Mouse (Mus musculus): ENCODE measurements around the gene Rasa3.

Rasa3 gene

DNA sequence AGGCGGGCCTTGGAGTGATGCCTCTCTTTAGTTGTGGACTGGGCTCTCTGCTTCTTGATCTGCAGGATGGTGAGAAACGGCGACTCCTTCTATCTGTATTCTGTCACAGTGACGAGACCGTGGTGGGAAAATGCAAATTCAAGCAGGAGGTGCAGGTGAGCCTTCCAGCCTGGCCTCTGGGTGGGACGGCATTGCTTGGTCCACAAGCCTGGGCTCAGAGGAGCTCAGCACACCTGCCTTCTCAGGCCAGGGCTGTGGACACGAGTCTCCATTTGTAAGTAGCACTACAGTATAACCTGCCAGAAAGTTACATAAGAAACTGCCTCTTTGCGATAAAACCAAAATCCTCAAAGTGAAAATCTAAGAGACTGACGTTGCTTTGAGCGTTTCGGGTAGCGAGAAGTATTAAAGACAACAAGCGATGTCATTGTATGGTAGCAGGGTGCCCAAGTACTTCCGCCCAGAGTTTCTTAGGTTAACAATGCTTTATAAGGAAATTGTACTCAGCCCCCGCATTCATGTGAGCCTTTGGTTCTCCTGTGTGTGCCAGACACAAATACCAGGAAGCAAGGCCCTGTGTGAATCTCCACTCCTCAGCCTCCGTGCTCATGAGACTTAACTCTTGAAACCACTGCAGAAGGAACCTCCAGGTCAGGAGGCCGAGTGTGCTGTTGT lies 60.4 kb downstream of the Rasa3 start:
- DNase-seq: no peak

DNA sequence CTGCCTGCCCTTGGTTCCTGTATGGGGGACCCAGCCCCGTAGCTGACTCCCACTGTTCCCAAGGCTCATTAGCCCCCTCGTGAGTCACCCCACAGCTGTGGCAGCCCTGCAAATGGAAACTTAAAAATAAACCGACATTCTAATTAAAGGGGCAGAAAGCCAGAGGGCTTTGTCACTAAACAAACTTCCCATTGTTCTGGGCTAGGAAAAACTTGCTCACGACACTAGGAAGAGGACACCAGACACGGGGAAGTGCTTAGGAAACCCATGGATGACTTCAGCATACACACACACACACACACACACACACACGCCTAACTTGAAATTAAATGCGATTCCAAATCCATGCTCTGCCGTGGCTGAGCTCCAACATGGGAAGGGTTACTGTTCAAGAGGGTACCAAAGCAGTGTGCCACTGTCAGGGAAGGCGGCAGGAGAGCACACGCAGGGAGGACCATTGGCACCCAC lies 62.4 kb downstream of the Rasa3 start:
- peak in 1 of 2 experiments; percentile 48 for DNase-seq

DNA sequence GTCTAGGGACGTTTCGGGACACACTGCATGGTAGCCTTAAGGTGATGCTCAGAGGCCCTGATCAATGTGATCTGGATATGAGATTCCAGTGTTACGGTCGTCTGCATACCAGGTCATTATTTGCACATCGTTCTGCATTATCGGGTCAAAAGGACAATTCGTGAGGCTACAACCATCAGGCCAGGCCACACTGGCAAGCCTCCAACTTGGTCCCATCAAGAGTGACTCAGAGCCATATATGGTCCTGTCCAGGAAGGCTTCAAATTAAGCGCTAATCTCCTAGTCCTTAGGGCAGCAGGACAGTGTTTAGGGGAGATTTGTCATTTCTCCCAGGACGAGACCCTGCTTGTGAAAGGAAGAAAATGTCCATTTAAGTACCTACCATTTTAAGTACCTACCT lies 63.3 kb downstream of the Rasa3 start:
- peak in 1 of 2 experiments; percentile 74 for DNase-seq

DNA sequence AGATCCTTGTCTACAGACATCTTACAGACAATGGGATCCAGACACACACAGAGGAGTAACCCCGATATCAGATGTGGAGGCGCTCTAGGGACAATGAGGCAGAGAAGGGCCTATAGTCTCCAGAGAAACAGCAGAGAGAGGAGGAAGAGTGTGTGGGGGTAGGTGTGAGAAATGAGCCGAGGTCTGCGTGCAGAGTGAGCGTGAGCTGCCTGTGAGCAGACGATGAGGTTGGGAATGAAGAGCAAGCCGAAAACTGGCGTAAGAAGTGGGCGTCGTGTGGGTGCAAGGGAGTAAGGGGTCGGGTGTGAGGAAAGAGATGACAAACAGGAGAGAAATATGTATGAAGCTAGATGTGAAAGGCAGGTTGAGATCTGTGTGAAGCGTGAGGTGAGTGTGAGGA lies 65.7 kb downstream of the Rasa3 start:
- DNase-seq: no peak

DNA sequence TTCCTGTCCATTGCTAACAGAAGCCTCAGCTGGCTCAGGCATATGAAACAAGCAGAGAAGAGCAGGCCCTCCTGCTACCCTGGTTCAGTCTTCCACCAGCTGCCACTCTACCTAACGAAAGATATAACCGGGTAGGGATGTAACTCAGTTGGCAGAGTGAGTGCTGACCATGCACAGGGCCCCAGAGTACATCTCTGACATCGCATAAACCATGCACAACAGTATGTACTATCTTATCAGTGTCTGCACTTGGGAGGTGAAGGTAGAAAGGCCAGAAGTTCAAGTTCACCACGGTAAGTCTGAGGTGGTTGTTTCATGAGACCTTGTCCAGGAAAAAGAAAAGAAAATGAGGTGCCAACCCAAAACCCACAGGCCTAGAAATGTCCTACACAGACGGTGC lies 67.4 kb downstream of the Rasa3 start:
- DNase-seq: no peak

DNA sequence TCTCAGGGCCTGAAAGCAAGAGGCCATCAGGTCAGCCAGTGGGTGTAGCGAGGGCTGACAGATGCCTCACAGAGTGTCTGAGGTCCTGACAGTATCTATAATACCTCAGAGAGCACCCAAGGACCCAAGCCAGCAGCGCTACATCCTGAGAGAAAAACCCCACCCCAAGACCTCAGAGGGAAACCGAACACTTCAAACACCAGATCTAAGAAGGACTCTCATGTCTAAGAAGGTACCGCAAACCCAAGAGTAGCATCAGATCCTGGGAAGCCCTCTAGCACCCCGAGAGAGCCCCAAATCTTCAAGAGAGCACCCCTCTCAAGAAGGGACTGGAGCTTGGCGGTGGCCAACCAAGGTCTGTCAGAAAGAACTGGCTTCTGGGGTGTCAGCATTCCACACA lies 68.5 kb downstream of the Rasa3 start:
- no peak for DNase-seq

DNA sequence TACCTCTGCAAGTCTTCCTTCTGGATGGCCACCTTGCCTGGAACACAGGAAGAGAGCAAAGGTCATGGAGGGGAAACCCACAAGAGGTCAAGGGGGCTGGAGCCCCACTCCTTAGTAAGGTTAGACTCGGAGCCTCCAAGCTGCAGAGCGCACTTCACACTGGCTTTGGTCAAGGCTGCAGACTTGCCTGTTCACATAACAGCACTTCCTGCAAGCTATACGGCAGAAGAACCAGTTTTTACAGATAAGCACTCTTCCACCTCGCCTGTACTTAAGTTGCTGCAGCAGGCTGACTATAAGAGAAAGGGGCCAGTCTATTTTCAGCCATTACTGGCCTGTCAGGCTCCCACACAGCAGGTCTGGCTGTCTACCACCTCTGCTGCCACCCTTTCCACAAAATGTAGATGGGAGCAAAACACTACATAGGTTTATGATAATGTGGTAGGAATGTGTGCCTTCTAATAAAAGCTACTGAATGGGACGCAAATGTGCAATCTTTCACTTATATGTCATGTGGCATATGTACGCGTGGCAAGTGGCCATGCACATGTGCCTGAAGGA lies 71.4 kb downstream of the Rasa3 start:
- DNase-seq: no peak

DNA sequence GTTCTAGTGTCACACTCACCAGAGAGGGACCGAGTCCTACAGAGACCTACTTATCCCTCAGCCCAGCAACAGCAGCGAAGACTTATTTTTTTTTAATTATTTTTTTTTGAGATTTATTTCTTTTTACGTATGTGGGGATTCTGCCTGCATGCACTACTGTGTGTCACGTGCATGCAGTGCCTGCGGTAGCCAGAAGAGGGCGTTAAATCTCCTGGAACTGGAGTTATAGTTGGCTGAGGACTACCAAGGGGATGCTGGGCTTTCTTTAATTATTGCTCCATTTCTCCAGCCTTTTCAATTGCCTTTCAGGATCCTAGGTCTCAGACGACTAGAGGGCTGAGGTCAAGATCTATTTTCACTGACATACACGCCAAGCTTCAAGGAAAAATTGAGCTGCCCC lies 74.8 kb downstream of the Rasa3 start:
- peak; percentile 59 to 77 for DNase-seq

DNA sequence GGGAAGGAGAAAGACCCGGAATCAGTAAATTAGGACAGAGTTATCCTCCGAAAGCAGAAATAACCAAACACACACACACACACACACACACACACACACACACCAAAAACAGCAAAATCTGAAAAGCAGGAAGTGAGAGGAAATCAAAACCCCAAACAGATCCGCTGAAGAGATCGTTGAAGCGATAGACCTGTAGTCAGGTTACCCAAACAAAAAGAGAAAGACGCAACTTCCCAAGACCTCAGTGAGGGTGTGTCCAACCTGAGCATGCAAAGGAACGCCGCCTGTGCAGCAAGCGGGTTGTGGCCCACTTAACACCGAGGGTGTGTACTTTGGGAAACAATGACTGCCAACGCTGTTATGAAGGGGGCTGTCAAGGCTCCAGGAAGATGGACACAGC lies 76.2 kb downstream of the Rasa3 start:
- DNase-seq: no peak

DNA sequence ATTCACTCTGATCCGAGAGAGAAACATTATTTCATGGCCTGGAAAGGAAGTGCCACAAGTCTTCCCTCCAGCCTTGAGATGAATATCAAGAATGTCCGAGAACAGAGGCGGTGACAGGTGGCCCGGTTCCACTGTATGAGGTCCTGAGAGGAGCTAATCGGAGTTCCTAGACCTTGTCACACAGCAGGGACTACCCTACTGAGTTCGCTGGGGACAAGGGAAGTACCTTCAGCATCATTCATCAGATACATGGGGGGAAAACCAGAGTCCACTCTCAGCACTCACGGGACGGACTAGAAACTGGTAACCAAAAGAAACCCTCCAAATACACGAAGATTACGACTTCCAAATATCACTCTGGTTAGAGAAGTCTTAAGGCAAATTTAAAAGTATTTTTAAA lies 76.7 kb downstream of the Rasa3 start:
- DNase-seq: no peak

DNA sequence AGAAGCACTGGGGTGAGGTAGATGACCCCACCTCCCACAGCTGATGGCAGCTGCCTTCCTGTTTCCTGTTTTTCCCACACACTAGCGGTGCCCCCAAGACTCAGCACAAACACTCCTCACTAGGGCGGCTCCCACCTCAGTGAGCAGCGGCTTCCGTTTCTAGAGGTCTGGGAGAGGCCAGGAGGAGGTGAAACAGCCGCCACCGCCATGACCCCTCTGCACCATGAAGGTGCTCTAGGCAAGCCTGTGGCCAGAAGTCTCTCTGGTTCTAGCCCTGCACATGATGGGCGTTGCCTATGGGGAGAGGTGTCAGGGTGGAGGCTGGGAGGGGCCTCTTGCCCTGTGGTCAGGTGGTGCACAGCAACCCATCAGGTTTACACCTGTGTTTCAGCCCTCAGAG lies 77.2 kb downstream of the Rasa3 start:
- no peak for DNase-seq

DNA sequence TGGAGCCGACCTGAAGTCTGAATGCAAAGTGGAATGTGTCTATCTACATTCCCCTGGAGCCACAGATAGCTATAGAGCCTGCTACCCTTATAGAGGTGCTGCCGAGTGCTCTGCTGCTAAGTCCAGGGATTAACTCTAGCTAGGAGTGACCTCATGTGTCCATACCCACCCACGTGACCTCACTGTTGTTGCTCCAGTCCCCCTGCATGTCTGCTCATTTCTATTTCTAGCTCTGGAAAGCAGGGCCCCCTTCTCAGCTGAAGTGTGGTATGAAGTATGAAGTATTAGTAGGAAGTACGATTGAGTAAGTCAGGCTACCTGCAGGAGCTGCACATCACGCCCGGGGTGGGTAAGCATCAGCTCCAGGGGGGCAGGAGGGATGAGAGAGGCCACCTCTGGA lies 79.6 kb downstream of the Rasa3 start:
- no peak for DNase-seq

DNA sequence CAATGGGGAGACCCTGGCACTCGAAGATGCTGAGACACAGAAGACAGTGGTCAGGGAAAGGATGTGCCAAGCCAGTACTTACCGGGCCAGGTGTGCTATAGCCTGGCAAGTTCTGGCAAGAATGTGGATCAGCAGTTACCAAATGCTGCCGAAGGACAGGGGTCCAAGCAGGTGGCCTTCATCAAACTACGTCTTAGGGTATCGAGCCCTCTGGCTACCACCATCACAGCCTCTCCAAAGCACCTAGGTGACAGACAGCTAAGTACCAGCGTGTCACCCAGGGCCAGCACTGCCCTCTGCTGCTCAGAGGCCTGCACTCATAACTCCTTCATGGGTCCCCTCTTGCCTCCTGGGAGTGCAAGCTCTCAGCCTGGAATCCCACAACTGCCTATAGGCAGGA lies 81.5 kb downstream of the Rasa3 start:
- DNase-seq: peak; percentile 55 to 57

DNA sequence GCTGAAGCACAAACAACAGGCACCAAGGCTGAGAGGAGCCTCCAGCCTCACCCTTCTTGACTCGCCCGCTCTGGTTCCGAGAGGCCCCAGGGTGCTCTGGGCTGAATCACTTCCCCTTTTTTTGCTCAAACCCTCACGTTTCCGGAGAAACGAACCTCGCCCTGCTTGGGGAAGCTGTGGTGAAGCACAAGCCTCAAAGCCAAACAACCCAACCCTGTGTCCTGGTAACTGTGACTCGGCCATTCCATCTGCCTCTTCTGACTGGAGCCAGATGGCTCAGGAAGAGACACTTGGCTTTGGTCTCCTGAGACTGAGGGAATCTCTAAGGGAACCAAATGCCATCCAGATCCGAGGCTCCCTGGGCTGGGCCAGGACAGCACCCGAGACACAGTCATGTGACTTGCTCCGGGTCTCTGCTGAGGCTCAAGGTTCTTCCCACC lies 82.5 kb downstream of the Rasa3 start:
- peak; percentile 86 to 88 for DNase-seq

DNA sequence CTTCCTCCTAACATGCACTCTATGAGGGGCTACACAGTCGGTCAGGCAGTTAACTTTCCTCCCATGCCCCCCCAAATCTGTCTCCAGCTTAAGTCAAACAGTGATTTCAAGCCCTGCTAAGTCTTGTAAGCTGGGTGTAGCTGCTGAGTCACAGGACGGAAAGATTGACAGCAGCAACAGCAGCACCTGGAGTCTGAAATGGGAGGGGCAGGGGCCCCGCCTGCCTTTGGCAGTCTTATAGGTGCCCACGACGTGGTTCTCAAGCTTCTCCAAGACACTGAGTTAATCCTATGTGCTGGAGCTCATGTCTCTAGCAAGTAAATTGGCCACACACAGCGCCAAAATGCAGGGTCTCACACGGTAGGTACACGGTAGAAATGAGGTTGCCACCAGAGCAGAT lies 84.1 kb downstream of the Rasa3 start:
- no peak for DNase-seq

DNA sequence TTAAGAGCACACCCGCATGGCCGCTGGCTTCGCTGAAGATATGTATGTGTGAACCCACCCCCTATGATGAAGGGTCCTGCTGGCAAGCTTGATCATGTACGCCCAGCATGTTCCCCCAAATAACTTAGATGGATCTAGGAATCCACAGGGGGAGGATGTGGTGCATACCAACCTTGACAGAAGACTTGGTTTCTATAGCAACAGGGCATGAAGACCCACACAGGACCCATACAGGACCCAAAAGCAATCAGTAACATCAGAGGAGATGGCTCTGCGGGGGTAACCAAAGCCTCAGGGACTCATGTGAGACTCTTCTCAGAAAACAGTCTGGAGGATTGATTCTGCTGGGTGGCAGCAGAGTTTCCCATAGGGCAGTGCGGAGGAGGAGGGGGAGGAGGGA lies 86.2 kb downstream of the Rasa3 start:
- DNase-seq: no peak

DNA sequence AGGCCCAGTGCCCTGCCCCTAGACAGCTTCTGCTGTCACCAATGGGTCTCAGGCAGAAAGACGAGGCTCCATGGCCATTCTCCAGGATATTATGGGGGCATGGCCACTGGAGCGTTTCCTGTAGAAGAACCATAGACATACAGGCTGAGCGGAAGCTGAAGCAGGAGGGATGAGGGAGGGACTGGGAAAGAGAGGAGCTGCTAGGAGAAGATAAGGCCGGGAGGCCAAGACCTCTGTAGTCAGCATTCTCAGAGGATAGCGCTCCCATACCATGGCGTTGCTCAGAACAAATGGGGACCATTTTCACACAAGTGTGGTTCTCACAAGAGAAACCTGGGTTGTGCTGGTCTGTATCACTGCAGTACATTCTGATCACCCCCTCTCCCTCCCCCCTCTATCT lies 88.3 kb downstream of the Rasa3 start:
- no peak for DNase-seq

DNA sequence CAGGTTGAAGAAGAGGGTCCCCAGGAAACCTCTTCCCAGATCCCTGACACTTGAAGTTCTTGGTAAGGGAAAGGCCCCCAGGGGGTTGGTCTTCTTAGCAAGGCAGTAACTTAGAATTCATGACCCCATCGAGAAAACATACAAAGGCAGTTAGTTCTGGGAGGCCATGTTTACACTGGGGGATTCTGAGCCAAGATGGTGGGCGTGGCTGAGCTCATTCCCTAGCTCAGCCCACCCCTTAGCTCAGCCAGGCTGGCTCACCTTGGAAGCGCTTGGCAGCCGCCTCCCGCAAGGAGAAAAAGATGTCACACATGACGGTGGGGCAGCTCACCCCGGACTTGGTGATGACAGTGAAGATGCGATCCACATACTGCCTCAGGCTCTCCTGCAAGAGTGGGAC lies 92.8 kb downstream of the Rasa3 start:
- DNase-seq: peak in 1 of 2 experiments; percentile 39

DNA sequence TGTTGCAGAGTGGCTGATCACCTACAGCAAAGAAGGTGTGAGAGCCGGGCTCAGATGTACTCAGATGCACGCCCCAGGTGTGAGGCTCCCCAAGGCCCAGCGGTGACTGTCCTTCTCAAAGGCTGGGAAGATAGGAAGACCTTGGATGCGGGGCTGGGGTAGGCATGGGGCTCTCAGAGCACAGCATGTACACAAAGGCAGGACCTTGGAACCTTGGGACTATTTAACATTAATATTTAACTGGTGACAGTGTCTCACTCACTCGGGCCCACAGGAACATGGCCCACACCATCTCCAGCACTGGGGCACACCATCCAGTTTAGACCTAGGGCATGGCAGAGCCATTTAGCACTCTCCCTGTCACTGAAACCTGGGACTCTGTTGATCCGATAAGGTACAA lies 99.5 kb downstream of the Rasa3 start:
- DNase-seq: no peak

DNA sequence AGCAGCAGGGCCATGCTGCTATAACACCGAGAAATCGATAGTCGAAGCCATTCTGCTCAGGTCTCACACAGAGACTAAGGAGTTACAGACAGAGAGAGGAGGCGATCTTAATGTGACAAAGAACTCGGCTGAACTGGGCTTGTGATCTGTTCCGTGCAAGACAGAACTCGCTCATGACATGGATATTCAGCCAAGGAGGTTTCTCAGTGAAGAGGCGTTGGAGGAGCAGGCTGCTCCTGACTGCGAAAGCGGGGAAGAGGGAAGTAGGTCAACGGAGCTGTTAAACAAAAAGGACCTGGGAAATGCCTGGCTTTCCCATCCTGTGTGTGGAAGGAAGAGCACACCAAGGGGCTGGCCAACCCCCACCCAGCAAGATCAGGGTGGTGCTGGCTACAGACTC lies 105.4 kb downstream of the Rasa3 start:
- no peak for DNase-seq

DNA sequence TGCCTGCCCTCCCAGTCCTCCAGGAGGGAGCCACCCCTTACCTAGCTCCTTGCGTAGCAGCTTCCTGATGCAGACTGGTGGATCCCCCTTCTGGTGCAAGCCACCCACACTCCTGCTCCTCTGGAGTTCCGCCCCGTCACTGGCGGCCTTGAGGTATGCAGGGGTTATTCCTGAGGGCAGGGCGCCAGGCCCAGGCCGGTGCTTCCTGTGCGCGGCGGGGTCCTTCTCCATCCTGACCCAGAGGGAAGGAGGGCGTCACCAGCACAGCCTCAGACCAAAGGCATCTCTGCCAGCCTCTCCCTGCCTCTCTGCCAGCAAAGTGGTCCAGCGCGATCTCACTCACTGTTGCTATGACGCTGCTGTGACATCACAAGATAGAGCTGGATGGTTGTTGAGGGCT lies 115.3 kb downstream of the Rasa3 start, which contains the start of gene 1700029H14Rik:
1700029H14Rik (minus strand) TSS at position 344 of the 400 bp plus-strand sequence.
- DNase-seq: peak in 1 of 2 experiments; percentile 49

DNA sequence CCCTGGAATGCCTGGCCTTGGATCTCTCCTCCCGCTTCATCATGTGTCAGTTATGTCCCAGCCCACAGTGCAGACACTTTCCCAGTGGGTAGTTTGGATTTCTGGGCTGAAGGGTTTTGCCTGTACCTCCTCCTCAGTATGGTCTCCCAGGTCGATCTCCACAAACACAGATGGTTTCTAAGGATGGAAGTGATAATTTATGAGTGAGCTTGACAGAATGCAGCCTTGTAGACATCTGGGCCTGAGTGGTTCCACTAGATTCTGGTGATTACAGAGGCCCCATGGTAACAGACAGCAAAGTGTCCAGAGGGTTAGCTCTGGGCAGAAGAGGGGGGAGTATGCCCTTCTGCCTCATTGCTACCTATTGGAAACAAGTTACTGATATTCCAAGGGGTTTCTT lies 119.9 kb downstream of the Rasa3 start:
- DNase-seq: no peak

DNA sequence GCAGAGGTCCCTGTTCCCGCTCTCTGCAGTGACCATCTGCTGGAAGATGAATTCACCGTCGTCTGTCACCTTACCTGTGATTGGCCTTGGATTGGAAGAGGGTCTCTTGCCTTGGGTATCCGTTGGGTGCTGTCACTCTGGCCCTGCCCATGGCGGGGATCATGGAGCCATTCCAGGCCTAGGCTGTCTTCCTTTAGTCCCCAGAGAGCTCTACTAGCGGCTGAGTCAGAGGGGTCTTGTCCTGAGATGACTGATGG lies 125.9 kb downstream of the Rasa3 start:
- peak in 1 of 2 experiments; percentile 15 for DNase-seq

DNA sequence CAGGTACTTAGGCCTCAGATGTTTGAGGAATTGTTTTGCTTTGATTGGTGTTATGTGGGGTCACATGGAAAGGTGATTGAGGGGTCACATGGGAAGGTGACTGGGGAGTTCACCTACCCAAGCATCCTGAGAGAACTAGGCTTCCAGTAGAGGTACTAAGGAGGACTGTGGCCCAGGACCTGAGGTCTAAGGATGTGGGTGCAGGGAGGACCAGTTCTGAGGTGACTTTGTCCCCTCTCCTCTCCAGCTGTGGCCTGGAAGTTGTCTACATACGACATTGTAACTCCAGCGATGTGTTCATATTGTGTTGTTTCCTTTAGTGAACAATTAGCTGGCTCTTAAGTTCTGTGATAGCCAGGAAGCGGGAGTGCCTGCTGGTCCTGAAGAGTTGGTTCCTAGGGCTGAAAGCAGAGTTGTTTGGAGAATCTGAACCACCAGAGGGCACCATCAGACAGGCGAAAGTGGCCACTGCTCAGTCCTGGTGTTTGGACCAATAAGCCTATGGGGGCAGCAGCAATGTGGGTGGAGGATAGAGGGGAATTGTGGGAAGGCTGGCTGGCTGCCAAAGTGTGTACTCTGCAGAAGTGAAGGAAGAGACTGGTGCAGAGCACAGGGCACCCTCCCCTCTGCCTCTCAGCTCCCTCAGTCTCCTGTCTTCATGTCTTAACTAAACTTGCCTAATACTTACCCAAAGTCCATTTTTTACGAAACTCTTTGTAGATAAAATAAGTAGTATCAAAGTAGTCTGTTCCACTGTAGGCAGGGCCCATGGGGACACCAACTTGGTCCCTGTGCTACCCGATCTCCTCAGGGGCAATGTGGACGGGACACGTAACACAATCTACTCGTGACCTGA lies 126.5 kb downstream of the Rasa3 start:
- DNase-seq: peak; percentile 86 to 93

All from cerebellum, postnatal 25 days (tissue).